Mouse (Mus musculus) embryo, embryonic 11.5 days (tissue): ENCODE measurements around the gene Dnajb14.
A peak's percentile ranks its signal among the peaks of the same experiment; 100 is the strongest.
"Not testable (repeated sequence)": the region's sequence is repeated elsewhere in the genome, so short reads cannot be mapped to it uniquely, and the experiment has no call there.

Experiments used
- DNase-seq: peaks from one replicate; pipeline ENCODE4 v3.0.0-alpha.2; 2012; ENCODE audit warnings: low read depth, low spot score

Gene Dnajb14

GRCm38 (mm10) chr3:137863330-137864123 is 3.9 kb upstream of the Dnajb14 start:
- no peak for DNase-seq

GRCm38 (mm10) chr3:137864124-137864987 is 3.1 kb upstream of the Dnajb14 start, which contains the start of gene H2afz:
Gene H2afz, plus strand, starts transcription at chr3:137864487.
- peak; percentile 96 for DNase-seq

GRCm38 (mm10) chr3:137864988-137865982 is 2.2 kb upstream of the Dnajb14 start:
- DNase-seq, result peak; percentile 84

GRCm38 (mm10) chr3:137867133-137867436 is 390 bp upstream of the Dnajb14 start:
- no peak for DNase-seq

- peak; percentile 11 for DNase-seq
Observed at GRCm38 (mm10) chr3:137868094-137868913, 829 bp downstream of the Dnajb14 start.

- no peak for DNase-seq
Observed at GRCm38 (mm10) chr3:137869395-137869794, 1.9 kb downstream of the Dnajb14 start.

GRCm38 (mm10) chr3:137879313-137879712 is 11.8 kb downstream of the Dnajb14 start:
- no peak for DNase-seq

- DNase-seq, result no peak
Observed at GRCm38 (mm10) chr3:137880109-137880748, 12.8 kb downstream of the Dnajb14 start.

- no peak for DNase-seq
Observed at GRCm38 (mm10) chr3:137881093-137881492, 13.6 kb downstream of the Dnajb14 start.

- DNase-seq, result no peak
Observed at GRCm38 (mm10) chr3:137887961-137888360, 20.5 kb downstream of the Dnajb14 start.

GRCm38 (mm10) chr3:137891089-137891488 is 23.6 kb downstream of the Dnajb14 start:
- no peak for DNase-seq

GRCm38 (mm10) chr3:137892118-137892517 is 24.6 kb downstream of the Dnajb14 start:
- DNase-seq, result no peak

- no peak for DNase-seq
Observed at GRCm38 (mm10) chr3:137893789-137894188, 26.3 kb downstream of the Dnajb14 start.

GRCm38 (mm10) chr3:137895196-137895595 is 27.7 kb downstream of the Dnajb14 start:
- DNase-seq, result no peak

GRCm38 (mm10) chr3:137896386-137896785 is 28.9 kb downstream of the Dnajb14 start:
- no peak for DNase-seq

GRCm38 (mm10) chr3:137896867-137897266 is 29.4 kb downstream of the Dnajb14 start:
- no peak for DNase-seq

GRCm38 (mm10) chr3:137897685-137898084 is 30.2 kb downstream of the Dnajb14 start:
- no peak for DNase-seq

GRCm38 (mm10) chr3:137900149-137900548 is 32.7 kb downstream of the Dnajb14 start:
- DNase-seq, result no peak

- no peak for DNase-seq
Observed at GRCm38 (mm10) chr3:137913093-137913492, 45.6 kb downstream of the Dnajb14 start.

GRCm38 (mm10) chr3:137914567-137914966 is 47.1 kb downstream of the Dnajb14 start:
- not testable (repeated sequence) for DNase-seq
